Mouse (Mus musculus): ENCODE measurements around the gene Ifi35.
"Not testable (repeated sequence)": the region's sequence is repeated elsewhere in the genome, so short reads cannot be mapped to it uniquely, and the experiment has no call there.

Ifi35 gene

DNA sequence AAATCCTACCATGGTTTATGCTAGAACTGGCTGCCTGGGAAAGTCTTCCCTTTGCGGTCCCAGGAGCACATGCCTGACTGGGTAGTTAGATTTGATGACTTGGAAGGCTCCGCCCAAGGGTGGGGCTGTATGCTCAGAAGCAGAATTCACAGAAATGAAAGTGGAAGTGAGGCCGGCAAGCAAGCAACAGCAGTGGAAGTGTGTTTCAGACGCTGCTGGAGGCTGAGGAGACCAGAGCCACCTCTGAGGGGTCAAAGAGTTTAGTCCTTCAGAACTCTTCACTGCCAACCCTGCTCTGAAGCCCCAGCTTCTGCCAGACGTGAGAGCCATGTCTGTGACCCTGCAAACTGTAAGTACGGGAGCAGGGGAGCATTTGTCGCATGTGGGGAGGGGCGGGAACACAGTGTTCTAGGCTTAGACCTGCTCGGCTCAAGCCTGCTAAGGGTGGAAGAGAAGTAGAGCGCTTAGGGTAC is at the start of gene Ifi35:
Gene Ifi35, plus strand, starts transcription at position 134 of the 473 bp plus-strand sequence.
- peak; percentile 84 for DNase-seq

DNA sequence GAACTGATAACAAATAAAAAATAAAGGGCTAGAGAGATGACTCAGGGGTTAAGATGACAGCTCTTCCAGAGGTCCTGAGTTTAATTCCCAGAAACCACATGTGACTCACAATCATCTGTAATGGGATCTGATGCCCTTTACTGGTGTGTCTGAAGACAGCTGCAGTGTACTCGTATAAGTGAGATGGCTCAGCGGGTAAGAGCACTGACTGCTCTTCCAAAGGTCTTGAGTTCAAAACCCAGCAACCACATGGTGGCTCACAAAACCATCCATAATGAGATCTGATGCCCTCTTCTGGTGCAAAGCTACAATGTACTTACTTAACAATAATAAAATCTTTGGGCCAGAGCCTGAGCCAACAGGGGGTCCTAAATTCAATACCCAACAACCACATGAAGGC is 32.9 kb upstream of the Ifi35 start:
- DNase-seq, result no peak

DNA sequence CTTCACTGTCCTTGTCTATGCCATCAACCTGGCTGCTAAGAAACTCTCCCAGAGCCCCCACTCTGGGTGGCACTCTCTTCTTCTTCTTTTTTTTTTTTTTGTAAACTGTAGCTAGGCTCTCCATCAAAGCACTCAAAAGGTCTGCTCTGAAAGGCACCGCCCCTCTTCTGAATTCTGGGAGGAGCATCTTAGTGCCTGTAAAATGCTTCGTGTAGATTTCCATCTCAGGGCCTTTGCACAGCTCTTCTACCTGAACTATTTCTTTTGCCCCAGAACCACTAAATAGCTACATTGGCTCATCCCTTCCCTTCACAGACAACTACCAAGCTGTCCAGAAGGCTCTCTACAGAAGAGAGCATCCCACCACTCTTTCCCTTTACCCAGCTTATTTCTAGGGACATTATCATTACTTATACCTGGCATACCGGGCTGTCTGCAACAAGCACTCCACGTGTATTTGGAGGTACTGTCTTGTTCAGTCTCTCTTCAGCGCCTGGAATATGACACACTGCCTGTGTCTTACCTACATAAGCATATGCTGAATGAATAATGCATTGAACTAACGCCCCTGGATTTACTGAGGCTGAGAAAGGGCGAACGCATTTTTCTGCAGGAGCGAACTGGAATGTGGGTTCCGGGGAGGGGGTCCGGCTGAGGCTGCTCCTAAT is 31.6 kb upstream of the Ifi35 start:
- no peak for DNase-seq

DNA sequence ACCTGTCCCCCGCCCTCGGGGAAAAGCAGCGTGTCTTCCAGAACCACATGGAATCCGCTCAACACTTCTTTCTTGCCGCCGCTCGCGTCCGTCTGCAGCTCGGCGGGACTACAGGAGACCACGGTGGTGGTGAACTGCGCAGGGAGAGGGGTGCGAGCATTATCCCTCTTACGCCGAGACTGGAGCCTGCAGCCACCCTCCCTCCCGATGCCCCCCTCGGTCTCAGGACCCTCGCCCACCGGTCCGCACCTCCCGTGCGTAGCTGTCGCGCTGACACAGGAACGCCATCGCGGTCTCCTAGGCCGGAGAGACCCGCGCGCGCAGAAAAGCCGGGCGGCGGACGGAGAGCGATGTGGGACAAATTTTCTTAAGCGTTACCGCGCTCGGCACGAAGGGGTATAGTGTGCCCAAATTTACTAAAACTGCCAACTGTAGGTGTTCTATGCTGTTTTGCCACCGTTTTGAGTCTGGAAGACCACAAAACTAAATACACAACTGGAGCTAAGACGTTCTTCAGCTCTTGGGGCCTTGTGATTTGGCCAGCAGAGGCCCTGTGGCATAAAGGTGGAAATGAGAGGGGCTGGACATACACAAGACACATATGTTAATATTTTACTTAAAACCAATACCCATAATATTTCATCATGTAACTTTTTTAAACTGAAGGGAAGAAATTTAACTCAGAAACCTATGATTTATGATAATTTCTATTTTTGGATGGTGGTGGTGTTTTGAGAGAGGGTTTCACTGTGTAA is 30.9 kb upstream of the Ifi35 start, which contains the start of gene Aarsd1:
Gene Aarsd1, minus strand, starts transcription at position 515 of the 755 bp plus-strand sequence.
- peak; percentile 76 for DNase-seq

DNA sequence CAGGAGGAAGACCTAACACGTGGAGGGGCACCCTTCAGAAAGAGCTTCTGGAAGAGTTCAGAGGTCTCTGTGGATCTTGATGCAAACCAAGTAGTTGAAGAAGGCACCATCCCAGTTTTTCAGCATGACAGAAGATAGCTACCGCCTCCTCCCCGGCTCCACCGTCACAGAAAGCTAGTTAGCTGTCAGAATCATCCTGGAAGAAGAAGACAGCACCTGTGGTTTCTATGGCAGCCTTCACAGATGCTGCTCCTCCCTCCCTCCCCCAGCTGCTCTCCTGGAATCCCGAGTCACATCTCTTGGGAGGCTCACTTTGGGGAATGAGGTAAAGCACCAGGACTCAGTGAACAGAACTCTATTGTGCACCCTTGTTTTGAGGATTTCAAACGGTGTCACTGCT is 29.2 kb upstream of the Ifi35 start:
- no peak for DNase-seq

DNA sequence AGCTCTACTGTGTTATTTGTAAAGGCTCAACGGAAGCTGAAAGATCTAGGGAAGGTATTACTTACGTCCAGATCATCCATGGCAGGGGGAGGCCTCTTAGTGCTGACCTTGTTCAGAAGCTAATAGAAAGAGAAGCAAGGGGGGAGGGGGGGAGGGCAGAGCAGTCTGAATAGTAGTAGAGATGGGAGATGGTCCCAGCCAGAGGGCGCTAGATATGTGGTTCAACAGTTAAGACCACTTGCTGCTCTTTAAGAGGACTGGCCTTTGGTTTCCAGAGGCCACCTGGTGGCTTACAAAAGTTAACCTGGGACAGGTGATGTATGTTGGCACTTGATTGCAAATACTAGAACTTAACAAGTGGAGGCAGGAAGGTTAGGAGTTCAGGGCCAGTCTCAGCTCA is 28.6 kb upstream of the Ifi35 start:
- DNase-seq, result no peak

DNA sequence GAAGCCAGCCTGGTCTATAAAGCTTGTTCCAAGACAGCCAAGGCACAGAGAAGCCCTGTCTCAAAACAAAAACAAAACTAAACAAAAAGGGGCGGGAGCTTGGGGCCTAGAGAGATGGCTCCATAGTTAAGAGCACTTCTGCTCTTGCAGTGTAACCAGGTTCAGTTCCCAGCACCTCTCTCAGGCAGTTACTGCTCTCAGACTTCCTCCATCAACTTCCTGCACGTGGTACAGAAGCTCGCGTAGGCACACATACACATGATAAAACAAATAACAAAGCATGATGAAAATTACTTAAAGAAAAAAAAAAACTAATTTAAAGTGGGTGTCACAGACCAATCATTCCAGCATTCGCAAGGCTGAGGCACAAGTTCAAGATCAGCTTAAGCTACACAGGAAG is 28.1 kb upstream of the Ifi35 start:
- no peak for DNase-seq

DNA sequence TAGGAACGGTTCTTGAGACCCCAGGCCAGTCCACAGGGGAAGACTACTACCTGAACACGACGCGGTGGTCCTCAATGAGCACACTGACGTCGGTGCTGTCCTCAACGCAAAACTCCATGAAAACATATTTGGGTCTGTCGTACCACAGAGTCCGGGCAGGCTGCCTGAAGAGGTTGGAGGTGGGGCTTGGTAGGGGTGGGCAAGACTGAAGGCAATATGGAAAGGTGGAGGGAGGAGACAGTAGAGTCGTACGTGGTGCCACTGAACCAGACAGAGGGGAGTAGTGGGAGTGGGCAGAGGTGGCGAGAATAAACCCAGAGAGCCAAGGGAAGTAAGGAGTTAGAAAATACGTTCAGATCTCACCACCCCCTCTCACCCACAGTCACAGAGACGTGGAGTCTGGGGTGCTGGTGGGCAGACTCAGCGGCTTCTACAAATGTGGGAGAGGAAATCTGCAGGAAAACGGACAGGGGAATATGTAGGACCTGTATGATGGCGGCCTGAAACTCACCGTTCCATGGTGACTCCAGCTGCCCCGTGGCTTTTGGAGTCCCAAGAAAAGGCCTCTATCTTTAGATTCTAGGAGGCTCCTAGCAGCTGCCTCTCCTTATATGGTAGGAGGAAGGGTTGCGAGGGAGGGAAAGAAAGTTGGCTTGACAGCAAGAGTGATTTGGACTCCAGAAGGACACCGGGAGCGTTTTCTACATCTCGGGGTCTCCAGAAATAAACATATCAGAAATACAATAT is 23.9 kb upstream of the Ifi35 start, which contains the start of gene Gm27029:
Gene Gm27029, minus strand, starts transcription at position 692 of the 747 bp plus-strand sequence.
- DNase-seq, result peak; percentile 24

DNA sequence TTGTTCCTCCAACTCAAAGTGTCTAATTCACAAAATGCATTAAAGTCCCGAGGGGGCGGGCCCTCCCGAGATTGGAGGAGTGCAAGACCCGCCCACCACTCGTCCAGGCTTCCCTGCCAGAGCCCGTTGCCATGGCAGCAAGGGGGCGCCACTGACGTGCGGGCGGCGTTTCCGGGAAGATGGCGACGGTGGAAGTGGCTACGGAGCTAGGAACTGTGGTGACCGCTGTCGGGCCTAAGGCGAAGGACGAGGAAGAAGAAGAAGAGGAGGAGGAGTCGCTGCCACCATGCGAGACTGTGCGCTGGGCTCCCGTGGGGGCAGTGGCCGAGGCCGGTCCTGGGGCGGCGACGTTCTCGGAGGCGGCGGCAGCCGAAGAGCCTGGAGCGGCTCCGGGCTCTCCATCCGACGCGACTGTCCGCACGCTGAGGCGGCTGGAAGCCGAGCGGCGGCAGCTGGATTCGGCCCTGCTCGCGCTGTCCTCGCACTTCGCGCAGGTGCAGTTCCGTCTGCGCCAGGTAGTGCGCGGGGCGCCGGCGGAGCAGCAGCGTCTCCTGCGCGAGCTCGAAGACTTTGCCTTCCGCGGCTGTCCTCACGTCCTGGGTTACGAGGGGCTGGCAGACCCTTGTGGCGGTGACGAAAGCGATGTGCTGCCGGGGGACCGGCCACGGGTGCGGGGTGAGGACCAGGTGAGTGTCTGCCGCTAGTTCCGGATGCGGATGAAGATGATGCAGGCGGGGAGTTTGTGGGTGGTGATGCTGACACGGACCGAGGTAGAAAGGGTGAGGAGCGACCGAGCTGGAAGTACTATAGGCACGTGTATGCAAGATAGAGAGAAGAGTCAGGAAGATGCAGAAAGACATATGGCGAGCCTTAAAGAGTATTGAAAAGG is 23.0 kb upstream of the Ifi35 start, which contains the start of the genes Rundc1 and Ptges3l:
Gene Rundc1, plus strand, starts transcription at position 161 of the 889 bp plus-strand sequence.
Gene Ptges3l, minus strand, starts transcription at position 409 of the 889 bp plus-strand sequence.
- peak; percentile 95 for DNase-seq

DNA sequence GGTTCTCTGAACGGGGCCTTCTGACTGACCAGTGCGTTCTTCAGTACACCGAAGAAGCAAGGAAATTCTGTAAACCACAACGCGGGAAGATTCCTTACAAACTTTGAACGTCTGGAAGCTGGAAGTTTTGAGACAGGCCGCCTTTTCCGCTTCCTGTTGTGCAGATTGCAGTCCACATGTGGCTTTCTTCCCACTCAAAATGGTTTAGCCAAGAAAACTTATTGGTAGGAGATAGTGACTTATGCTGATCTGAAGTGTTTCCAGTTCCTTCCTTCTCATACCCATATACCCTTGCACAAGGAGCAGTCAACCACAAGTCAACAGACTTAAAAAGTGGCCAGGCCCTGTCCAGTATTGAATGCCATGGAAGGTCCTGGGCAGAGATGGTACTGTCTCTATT is 22.0 kb upstream of the Ifi35 start:
- no peak for DNase-seq

DNA sequence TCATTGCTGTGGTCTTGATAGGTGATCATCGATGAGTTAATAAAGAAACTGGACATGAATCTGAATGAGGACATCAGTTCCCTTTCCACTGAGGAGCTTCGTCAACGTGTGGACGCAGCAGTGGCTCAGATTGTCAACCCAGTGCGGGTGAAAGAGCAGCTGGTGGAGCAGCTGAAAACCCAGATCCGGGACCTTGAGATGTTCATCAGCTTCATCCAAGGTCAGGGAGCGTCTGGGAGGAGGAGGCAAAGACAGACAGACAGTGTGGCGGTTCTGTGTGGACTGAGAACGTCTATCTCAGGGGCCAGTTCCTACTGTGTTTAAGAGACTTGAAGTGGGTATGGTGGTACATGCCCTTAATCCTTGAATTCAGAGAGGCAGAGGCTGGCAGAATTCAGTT is 16.9 kb upstream of the Ifi35 start:
- no peak for DNase-seq

DNA sequence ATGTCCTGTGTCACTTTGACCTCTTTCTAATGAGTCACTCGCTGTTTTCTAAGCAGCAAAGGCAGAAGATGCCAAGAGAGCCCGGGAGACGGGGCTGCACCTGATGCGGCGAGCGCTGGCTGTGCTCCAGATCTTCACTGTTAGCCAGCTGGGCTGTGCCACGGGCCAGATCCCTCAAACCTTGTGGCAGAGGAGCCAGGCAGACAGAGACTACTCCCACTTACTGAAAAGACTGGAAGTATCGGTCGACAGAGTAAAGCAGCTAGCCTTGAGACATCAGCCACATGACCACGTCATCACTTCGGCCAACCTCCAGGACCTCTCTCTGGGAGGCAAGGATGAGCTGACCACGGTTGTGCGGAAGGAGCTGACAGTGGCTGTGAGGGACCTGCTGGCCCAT is 14.8 kb upstream of the Ifi35 start:
- no peak for DNase-seq

DNA sequence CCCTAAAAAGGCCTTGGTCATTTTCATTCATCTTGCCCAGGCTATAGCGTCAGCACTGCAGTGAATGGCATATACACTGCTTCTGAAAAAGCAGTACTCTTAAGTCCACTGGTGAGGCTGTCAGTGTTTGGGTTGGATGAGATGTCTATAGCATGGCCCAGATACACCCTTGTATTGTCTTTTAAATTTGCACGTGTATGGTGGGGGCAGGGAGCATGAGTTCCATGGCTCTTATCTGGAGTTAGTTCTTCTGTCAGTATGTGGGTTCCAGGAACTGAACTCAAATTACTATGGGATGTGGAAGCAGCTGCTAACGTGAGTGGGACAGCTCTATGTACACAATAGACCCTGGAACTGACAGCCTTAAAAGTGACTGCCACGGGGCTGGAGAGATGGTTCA is 12.4 kb upstream of the Ifi35 start:
- DNase-seq, result no peak

DNA sequence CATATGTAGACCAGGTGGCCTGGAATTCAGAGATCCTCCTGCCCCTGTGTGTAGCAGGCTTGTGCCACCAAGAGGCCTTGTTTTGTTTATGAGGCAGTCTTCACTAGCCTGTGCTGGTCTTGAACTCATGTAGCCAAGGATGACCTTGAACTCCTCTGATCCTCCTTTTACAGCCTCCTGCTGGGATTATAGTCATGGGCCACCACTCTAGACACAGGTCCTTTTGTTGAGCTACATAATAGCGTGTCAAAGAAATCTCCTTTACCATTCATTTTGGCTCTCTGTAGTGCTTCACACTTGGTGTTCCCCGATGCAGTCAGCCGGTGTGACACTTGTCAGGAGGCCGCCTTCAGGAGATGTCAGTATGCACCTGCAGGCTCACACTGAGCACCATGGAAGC is 11.3 kb upstream of the Ifi35 start:
- no peak for DNase-seq

DNA sequence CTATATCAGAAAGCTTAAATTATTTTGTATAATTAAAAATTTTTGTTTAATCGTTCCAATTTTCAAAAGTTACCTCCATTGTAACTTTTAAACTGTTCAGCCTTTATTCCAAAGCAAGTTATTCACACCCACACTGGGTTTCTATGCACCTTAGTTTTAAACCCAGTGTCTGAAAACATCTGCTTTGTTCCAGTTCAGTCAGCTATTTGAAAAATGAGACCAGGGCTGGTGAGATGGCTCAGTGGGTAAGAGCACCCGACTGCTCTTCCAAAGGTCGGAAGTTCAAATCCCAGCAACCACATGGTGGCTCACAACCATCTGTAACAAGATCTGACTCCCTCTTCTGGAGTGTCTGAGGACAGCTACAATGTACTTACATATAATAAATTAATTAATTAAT is 10.2 kb upstream of the Ifi35 start:
- not testable (repeated sequence) for DNase-seq

DNA sequence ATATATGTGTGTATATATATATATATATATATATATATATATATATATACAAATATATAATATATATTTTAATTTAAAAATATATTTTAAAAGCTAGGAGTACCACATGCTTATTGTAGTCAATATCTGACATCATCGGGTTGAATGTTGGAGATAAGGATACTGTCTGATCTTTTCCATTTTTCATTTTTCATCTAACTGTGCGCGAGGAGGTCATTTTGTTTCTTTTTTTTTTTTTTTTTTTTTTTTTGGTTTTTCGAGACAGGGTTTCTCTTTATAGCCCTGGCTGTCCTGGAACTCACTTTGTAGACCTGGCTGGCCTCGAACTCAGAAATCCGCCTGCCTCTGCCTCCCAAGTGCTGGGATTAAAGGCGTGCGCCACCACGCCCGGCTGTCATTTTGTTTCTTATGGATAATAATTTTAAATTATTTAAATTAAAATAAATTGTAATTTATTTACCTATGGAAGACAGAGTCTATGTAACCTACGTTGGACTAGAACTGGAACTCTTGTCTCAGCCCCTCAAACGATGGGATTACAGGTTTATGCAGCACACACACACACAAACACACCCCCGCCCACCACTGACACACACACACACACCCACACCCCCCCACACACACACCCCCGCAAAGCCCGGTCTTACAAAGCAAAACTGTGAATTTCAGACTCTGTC is 6.6 kb upstream of the Ifi35 start:
- DNase-seq, result not testable (repeated sequence)

DNA sequence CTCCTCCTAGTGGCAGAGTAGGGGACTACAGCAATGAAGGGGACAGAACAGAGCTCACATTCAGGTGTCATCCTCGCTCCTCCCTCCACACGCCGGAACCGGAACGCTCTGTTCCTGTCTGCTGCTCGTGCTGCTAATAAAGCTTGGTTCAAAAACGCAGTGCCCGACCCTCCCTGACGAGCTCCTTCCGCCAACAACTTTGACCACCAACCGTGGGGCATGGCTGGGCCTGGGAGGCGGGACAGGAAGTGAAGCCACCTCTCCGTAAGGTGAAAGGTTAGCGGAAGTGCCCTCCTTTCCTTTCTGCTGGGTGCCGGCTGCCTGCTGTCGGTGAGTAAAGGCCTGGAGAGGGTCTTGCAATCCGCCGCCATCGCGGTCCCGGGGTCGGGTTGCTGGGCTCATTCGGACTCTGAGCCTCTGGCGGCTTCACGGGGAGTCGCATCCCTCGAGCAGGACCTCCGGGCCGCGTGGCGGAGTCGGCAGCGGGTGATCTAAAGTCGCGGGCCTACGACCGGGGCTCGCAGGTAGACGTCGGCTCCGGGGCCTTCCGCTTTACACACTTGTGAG is 6.0 kb upstream of the Ifi35 start, which contains the start of gene Rpl27:
Gene Rpl27, plus strand, starts transcription at position 172 of the 567 bp plus-strand sequence.
- peak; percentile 98 for DNase-seq

DNA sequence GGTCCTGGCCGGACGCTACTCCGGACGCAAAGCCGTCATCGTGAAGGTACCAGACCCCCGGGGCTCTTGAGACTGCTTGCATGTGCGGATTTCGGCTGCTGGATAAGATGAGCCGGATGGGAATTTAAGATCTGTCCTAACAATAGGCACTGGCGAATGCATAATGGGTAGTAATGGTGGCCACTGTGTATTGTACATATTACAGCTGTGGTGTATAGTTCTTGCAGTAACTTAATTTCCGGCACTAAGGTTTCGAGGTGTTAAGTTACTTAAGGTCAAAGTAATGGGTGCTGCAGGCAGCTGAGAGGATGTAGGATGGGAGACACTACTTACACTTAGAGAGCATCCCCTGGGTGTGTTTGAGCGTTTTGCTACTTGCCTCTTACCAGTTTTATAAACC is 5.4 kb upstream of the Ifi35 start:
- DNase-seq, result no peak

DNA sequence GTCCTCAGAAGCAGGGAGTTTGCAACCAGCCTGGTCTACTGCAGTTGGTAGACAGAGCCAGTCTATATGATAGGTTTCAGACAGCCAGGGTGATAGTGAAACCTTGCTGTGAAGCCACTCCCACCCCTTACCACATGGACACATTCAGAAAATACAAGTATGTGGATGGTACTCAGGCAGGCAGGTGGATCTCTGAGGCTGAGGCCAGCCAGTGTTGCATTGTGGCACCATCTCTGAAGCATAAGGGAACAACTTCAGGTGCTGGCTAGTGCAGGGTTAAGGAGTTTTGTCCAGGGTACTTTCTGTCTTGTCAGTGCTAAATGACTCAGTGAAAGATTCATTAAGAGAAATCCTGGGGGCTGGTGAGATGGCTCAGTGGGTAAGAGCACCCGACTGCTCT is 1.9 kb upstream of the Ifi35 start:
- DNase-seq, result no peak

DNA sequence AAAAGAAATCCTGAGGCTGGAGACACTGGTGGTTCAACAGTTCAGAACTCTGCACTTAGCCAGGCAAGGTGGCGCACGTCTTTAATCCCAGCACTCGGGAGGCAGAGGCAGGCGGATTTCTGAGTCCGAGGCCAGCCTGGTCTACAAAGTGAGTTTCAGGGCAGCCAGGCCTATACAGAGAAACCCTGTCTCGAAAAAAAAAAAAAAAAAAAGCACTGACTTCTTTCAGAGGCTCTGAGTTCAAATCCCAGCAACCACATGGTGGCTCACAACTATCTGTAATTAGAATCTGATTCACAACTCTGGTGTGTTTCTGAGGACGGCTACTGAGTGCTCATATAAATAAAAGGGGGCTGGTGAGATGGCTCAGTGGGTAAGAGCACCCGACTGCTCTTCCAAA is 1.3 kb upstream of the Ifi35 start:
- DNase-seq, result not testable (repeated sequence)

DNA sequence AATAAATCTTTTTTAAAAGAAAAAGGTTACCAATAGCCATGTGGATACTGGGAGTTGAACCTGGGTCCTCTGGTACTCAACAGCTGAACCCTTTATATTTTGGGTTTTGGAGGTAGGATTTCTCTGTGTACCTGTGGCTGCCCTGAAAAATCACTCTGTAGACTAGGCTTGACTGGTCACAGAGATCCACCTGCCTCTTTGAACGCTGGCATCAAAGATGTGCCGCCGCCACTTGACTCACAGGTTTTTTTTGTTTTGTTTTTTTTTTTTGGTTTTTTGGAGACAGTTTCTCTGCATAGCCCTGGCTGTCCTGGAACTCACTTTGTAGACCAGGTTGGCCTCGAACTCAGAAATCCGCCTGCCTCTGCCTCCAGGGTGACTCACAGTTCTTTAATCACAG is 421 bp upstream of the Ifi35 start:
- no peak for DNase-seq
